Mouse (Mus musculus) right cerebral cortex, adult 18-20 months (tissue): Measurements from ENCODE around the gene Robo4.
A peak's percentile ranks its signal among the peaks of the same experiment; 100 is the strongest.

ENCODE experiments used
- DNase-seq: peaks from one replicate; pipeline ENCODE4 v3.0.0; 2022; ENCODE audit warnings: mixed read lengths

Gene Robo4

DNA sequence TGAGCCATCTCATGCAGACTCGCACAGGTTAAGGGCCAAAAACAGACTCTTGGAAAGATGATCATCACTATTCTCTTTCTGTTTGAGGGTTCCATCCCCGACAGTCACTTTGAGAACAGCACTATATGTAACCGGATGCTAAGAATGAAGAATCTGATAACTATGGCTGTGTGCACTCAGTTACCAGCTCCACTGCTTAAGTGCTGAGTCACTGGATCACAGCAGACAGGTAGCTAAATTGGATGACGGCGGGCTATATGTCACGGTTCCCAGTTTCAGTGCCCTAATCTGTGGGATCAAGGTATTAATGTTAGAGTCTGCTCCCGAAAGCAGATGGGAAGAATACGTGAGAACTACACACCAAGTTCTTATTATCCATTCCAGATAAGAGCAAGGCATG lies 54.2 kb downstream of the Robo4 start:
- DNase-seq, result no peak

DNA sequence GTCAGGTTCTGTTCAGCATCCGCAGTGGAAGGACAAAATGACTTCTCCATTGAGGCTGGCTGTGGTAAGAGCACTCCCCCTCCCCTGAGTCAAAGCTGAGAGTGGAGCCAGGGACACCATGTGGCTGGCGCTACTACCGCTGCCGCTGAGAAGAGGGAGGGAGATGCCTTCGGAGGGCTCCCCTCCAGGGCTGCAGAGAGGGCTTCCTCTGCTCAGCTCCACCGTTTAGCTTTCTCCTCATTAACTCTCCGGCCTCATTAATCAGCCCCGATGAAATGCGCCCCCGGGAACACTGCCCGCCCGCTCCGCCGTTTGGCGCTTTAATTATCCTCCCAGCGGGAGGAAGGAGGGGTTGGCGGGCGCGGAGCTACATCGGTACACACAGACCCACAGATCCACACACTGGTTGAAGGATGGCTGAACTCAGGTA lies 54.8 kb downstream of the Robo4 start:
- peak; percentile 59 for DNase-seq

DNA sequence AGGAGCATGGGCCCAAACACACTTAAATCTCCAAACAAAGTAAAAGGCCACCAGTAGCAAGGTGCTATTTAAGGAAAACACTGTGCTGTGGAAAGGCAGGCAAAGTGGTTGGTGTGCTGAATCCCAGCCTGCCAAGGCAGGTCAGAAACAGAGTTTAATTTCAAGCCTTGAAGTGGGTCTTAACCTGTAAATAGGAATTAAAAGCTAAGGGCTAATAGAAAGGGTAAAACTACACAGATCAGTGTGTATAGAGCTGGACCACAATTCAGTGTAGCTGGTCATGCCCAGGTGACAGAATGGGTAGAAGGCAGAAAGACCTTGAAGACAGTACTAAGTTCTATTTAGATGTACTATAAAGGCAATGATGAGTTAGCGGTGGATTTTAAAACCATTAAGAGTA lies 55.5 kb downstream of the Robo4 start:
- no peak for DNase-seq

DNA sequence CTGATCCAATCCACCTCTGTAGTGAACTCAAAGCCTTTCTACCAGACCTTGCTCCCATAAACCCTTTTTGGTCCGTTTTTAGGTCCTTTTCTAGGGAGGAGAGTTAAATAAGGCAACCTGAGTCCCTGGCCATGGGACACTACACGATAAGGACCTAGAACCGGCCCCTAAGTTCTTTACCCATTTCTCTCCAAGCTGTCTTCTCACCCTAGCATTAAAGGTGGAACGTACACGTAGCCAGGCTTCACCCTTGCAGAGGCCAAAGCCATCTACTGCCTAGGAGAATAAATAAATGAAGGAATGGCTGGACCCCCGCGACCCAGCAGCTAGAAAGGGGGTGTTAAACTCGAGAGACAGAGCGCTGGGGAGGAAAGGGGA lies 58.0 kb downstream of the Robo4 start:
- DNase-seq, result no peak

DNA sequence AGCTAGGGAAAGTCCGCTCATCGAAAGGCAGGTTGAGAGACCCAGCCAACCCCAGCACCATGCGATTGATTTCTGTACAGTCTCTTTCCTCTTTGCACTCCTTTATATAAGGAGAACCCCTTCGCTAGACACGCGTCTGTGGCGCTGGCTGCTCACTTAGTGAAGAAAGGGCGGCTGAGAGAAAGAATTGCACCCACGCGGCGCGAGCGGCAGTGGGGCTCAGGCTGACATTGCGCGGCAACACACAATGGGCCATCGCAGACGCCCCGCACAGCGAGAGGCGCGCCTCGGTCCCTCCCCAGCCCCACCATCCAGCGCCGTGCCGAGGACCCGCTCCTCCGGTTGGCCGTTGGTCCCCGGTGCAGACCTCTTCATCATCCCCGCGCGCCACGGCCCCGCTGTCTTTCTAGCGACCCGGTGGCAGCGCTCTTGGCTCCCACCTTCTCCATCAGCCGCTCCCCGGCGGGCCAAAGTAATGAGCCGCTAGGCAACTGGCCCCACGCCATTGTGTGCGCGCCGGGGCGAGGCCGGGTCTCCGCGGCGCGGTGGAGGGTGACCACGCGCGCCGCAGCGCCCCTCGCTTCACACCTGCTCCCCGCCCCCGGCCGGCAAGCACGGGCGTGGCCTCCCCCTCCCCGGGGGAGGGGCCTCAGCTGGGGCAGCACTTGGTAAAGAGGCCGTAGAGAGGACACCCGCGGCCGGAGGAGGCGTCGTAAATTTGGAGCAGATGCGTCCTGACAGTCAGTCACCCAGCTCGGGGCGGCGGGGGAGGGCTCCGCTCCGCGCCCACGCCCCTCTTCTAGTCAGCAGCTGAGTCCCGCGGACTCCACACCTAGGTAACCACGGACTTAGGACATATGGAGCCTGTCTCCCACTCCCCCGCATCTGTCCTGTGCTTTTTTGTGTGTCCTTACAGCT lies 58.6 kb downstream of the Robo4 start:
- DNase-seq, result peak; percentile 68

DNA sequence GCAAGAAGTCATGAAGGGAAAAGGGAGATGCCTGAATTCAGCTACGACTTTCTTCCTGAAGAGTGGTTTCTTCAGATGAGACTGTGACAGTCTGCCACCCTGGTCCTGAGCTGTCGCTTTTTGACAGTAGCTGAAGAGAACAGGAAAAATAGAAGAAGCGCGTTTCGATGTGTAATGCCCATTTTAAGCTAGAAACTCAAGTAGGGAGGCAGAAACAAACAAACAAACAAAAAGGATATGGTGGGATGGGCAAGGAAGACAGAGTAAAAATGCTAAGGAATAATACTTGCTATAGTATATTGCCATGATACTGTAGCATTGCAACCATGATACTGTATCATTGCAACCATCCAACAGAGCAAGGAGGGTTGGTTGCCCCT lies 59.3 kb downstream of the Robo4 start:
- DNase-seq, result no peak

DNA sequence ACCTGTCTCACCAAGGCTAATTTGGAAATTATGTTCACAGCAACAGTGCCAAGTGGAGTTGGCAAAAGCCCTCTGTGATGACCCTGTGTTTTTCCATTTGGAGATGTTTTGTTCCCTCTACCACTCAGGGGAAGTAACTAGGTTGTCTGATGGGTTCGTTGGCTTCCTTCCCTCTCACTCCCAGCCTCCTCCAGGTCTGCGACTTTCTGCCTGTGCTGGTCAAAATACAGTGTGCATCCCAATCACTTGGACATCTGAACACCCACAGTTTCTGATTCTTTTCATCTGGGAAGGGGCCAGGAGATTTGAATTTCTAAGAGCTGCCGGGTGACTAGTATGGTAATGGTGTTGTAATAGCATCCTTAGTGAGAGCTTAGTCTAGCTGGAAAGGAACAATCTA lies 59.9 kb downstream of the Robo4 start:
- DNase-seq, result no peak

DNA sequence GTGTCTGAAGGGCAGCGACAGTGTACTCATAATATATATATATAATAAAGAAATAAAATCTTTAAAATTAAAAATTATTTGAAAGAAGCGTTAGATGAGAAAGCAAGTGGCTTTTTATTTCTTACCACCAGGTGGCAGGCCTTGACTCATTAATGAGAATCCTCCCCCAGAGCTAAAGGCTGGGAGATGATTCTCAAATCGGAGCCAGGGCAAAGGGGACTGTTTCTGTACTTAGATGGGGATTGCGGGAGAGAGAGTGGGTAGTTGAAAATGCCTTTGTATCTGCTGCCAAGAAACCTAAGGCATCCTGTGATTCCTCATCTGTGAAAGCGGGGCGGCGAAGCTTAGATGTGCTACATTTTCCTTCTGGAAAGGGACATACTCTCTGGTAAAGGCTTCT lies 61.1 kb downstream of the Robo4 start:
- peak; percentile 46 for DNase-seq
